Mouse (Mus musculus) frontal cortex, adult 2 months (tissue): ENCODE results near the gene Mdc1. TPM values are rescaled to one million over a fixed set of nuclear protein-coding genes. Genes with fewer than 3 reads are reported as not detected.
"Not testable (repeated sequence)": the region's sequence is repeated elsewhere in the genome, so short reads cannot be mapped to it uniquely, and the experiment has no call there.

Experiments used
- DNase-seq, 2 experiments: peaks; one replicate each; pipeline ENCODE4 v3.0.0; 2022; ENCODE audit warnings: low spot score in 1 of 2; ENCODE audit errors: extremely low spot score in 1 of 2
- polyA plus RNA-seq: library from polyadenylated mRNA; depleted of rRNA; stranded (reverse); fragments of >200 nt; gene quantifications from 2 replicates; pipeline ENCODE4 v1.2.3, GENCODE M21; 2012

Mdc1 gene
- polyA plus RNA-seq, 1 experiment: 11.0 TPM

- peak; percentile 59 to 80 for DNase-seq
Observed at GRCm38 (mm10) chr17:35821439-35822430, 19.6 kb upstream of the Mdc1 start, which contains the start of gene Ier3. TSS of gene Ier3 (plus strand) at chr17:35821684.

- DNase-seq: no peak
Observed at GRCm38 (mm10) chr17:35822564-35822963, 18.8 kb upstream of the Mdc1 start.

DNA sequence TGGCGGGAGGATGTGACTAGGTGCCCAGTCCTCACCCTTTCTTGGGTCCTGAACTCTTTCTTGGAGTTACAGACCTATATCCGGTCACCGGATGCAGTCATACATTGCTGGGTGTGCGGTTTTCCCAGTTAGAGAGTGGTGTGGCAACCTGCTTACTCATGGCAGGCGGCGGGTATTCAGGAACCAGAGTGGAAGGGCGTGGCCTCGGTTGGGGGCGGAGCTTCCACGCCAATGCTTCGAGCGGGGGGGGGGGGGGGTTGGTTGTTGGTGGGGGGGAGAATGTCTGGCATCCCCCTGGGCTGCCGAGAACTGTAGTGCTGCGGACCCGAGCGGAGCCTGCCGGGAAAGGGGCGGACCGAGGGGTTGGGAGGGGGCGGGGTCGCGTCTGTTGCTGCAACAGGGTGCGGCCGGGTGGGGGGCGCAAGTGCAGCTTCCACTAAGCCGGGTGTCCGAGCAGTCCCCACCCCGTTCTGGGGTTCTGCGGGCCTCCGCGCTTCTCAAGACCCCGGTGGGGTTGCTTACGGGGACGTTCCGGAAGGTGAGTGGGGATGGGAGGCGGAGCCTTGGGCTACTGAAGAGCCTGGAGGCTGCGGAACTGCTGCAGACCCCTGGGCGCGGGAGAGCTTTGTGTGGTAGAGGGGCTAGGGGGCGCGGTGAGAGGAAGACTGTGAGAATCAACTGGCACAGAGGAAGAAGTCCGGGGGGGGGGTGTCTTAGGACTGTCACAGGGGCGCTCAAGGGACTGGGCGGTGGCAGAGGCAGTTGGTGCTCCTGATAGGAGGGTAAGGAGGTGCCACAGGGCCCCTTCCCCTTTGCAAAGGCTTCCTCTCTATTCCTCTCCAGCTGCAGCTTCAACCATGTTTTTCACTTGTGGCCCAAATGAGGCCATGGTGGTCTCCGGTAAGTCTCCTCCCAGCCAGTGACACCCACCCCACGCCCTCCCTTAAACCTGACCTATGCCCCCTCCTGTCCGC lies 18.1 kb upstream of the Mdc1 start, which contains the start of gene Flot1:
Gene Flot1, plus strand, starts transcription at position 267 of the 974 bp plus-strand sequence.
- peak in 1 of 2 experiments; percentile 79 for DNase-seq

DNA sequence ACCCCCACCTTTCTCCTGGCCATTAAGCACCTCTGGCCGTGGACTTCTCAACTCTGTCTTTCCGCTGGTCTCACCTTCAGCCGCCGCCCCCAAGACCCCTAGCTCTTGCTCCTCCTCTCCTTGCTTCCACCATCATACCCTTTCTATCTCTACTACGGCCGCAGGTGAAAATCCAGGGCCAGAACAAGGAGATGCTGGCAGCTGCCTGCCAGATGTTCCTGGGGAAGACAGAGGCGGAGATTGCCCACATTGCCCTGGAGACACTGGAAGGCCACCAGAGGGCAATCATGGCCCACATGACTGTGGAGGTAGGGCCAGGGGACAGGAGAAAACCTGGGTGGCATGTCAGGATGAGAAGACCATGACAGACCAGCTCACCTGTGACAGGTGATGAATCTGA lies 16.9 kb upstream of the Mdc1 start:
- DNase-seq: no peak

DNA sequence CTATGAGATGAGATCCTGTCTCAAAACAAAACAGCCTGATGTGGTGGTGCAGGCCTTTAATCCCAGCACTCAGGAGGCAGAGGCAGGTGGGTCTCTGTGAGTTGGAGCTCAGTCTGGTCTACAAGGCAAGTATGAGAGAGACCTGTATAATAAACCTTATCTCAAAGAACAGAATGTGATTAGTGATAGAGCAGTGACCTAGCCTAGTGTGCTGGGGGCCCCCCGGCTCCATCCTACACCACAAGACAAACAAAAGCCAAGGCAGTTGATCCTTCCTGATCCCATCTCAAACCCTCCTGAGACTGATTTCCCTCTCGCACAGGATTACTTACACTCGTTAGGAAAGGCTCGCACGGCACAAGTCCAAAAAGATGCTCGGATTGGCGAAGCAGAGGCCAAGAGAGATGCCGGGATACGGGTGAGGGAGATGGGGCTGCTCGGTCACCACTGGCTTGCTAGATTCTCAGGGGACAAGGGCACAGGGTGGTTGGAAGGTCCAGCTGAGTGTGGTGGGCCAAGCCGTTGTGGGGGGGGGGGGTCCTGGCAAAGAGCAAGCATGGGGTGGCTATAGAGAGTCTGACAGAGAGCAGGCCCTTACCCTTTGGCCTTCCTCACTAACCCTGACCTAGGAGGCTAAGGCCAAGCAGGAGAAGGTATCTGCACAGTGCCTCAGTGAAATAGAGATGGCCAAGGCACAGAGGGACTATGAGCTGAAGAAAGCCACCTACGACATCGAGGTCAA lies 16.0 kb upstream of the Mdc1 start:
- no peak for DNase-seq

GRCm38 (mm10) chr17:35829737-35830136 lies 11.6 kb upstream of the Mdc1 start:
- peak in 1 of 2 experiments; percentile 86 for DNase-seq

DNA sequence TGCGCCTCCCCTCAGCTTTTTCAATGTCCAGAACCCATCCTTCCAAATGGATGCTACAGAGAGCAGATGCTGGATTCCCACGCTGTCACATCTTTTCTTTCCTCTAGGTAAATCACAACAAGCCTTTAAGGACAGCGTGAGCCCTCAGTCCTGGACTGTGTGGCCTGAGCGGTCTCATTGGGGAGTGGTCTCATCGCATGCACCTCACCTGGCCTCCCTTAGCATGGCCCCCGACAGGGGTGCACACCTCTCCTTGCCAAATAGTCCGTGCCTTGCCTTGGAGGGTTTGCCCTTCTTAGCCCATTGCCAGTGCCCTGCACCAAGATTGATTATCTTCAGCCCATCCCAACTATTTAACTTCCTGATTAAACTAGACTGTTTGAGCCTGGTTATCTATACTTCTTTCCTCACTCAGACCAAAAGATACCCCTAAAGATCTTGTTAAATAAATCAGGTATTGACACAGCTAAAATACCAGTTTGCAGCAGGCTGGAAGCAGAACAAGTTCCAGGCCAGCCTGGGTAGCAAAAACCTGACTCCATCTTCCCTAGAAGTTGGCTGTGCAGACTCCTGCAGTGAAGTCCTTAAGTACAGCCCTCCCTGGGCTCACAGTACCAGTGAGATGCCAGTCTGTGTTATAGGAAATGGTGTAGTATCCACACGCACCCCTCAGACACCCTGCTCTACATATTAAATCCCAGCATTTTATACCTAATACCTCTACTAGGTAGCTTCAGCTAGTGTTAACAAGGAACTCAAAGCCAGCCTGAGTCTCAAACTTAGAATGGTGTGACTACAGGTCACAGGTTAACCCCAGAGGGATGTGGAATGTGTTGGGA lies 8.7 kb upstream of the Mdc1 start:
- no peak for DNase-seq

DNA sequence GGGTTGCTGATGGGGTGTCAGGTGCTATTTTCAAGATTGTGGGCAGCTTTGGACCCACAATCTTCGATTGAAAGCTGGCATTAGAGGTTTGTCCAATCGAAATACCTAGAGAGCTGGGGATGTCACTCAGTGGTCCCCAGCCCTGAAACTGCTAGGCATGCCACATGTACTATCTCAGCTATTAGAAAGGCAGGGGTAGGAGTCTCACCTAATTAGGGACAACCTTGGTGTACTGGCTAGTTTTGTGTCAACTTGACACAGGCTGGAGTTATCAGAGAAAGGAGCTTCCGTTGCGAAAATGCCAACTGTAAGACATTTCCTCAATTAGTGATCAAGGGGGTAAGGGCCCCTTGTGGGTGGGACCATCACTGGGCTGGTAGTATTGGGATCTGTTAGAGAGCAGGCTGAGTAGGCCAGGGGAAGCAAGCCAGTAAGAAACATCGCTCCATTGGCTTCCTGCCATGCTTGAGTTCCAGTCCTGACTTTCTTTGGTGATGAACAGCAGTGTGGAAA lies 8.0 kb upstream of the Mdc1 start:
- no peak for DNase-seq

DNA sequence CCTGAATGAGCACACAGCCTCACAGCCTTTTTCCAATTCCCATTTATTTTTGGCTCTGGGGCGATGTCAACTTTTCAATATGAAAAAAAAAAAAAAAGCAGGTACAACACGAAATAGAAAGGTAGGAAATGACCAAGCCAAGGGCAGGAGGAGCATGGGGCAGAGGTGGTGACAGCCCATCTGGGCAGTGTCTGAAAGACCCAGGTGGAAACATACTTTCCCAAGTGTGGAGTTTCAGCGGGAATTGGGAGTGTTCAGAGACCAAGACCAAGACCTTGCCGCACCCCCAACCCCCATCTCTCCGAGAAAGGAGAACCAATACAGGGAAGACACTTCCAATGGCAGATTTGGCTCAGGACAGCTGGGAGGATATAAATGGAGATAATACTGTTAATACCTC lies 7.4 kb upstream of the Mdc1 start:
- DNase-seq: no peak

DNA sequence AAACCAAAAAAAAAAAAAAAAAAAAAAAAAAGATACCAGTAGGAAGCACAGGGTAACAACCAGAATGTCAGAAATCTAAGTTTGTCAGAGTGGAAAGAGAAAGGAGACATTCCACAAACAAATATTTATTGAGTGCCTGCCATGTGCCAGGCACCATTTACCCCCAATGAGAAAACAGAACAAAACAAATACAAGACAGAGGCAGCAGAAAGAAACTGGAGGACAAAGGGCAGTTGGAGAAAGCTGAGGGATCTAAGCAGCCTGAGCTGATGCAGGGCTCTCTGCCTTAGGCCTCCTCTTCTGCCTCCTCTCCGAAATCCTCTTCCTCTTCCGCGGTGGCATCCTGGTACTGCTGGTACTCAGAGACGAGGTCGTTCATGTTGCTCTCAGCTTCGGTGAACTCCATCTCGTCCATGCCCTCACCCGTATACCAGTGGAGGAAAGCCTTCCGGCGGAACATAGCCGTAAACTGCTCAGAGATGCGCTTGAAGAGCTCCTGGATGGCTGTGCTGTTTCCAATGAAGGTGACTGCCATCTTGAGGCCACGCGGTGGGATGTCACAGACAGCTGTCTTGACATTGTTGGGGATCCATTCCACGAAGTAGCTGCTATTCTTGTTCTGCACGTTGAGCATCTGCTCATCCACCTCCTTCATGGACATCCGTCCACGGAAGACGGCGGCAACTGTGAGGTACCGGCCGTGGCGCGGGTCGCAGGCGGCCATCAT lies 6.5 kb upstream of the Mdc1 start:
- DNase-seq: peak in 1 of 2 experiments; percentile 56

- peak in 1 of 2 experiments; percentile 43 for DNase-seq
Observed at GRCm38 (mm10) chr17:35835424-35836140, 5.7 kb upstream of the Mdc1 start.

GRCm38 (mm10) chr17:35836178-35836965 lies 4.9 kb upstream of the Mdc1 start:
- DNase-seq: peak; percentile 81 to 97

DNA sequence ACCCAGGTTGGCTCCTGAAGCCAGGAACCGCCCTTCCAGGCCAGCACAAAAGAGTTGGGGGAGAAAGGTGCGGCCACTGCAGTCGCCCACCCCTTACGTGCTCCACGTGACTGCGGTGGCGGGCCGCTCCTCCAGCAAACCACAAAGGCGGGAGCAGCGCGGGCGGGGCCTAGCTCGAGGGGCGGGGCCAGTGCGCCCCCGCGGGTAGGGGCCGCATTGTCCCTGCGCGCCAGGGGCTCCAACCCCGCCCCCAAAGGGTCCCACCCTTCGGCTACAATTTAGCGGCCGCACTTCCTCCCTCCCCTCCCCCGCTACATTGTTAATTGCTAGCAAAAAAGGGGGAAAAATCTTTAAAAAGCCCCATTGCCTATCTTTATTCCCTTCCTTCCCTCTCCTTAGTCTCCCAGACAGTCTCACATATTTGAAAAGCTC lies 4.3 kb upstream of the Mdc1 start:
- peak; percentile 75 to 88 for DNase-seq

- DNase-seq: peak in 1 of 2 experiments; percentile 63
Observed at GRCm38 (mm10) chr17:35837487-35837886, 3.8 kb upstream of the Mdc1 start.

- DNase-seq: peak; percentile 96 to 98
Observed at GRCm38 (mm10) chr17:35838122-35838544, 3.2 kb upstream of the Mdc1 start, which contains the start of gene Tubb5. TSS of gene Tubb5 (minus strand) at chr17:35838306.

DNA sequence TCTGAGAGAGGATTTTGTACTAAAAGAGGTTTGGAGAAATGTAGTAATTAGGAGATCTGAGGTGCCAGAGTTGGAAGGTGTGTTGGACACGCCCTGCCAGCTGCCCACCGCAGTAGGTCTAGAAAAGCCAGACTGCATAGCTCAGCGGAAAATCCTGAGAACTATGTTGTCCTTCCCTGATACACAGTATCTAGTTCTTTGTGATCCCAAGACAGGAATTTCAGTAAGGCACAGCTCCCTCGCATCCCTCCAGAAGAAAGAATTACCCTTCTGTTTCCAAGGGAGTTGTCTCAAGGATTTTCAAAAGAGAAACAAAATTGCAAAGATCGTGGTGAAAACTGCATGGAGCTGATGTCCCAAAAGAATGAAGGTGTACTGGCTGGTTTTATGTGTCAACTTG lies 2.7 kb upstream of the Mdc1 start:
- no peak for DNase-seq

GRCm38 (mm10) chr17:35839002-35839401 lies 2.3 kb upstream of the Mdc1 start:
- DNase-seq: not testable (repeated sequence)
